Mouse (Mus musculus): ENCODE data around the gene 1810062G17Rik. TPM values are rescaled to one million over a fixed set of nuclear protein-coding genes. Genes with fewer than 3 reads are reported as not detected.

1810062G17Rik gene
- polyA plus RNA-seq (2014; fragmentation: Illumina TruSeq; extraction: RNeasy Lipid Tissue Mini Kit (QIAGEN cat#74804); ENCODE audit: low read depth, low replicate concordance) = not detected

DNA sequence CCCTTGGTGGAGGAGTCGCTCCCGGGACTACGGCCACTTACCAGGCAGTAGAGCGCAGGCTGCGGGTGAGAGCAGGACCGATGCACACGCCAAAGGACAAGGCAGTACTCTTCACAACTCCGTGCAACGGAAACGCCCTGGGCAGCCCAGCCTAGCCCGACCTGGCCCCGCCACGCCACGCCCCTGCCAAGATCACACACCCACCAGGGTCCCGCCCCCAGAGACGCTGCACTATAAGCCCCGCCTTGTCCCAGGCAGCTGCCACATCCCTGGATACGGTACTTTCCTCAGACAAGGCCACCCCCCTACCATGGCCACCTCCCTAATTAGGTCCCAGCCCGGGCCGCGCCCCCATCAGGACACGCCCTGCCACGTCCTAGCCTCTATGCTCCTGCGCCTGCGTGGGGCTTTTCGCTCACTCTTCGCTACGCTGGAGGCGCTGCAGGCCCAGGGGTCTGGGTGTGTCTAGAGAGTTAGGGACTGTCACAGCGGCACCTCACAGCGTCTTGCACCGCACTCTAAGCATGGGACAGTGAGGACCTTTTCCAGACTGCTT, at the start of gene 1810062G17Rik, which contains the start of gene Anxa5:
Gene 1810062G17Rik, plus strand, starts transcription at position 406 of the 556 bp plus-strand sequence.
Gene Anxa5, minus strand, starts transcription at position 363 of the 556 bp plus-strand sequence.

DNA sequence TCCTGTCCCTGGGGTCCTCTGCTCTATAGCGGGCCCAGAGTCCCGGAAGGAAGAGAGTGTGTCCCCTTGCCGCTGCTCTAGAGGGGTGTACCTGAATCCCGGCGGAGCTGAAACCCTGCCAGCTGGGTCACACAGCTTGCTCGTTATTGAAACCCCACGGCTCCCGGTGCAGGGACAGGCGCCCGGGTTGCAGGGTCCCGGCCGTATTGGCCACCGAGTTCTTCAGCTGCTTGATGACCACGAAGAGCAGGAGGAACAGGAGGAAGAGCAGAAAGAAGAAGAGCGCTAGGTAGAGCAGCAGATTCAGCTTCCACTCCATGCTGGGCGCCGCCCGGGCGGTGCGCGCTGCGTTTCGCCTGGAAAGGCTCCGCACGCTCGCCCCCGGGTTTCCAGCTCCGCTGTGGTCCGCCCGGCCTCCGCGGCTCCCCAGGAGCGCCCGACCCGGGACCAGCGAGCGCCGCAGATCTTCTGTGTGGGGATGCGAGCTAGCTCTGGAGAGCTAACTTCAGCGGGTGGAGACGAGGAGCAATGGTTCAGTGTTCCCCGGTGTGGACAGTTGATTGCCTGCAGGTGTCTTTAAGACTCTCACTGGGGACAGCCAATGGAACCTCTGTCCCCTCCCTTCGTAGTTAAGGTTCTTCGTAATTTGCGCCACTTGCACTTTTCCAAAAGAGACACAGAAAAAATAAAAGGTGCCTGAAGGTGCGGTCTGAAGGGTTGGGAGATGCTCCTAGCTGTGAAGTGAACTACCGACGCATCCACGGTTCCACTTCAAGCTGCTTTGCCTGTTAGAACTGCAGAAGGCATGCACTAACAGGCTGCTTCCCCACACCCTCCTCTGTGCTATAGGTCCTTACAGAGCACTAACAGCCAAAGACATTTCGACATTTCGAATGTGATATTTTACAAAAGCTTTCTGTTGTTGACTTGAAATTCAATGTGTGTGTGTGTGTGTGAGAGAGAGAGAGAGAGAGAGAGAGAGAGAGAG, 45.6 kb downstream of the 1810062G17Rik start, which contains the start of gene Gm11549:
Gene Gm11549, minus strand, starts transcription at position 741 of the 988 bp plus-strand sequence.

Other genes starting within 250 kb of the 1810062G17Rik start
- 148 TPM for gene Anxa5, start within 50 bp of the 1810062G17Rik start, polyA plus RNA-seq (2014; fragmentation: Illumina TruSeq; extraction: RNeasy Lipid Tissue Mini Kit (QIAGEN cat#74804); ENCODE audit: low read depth, low replicate concordance)
- gene Gm11549, start 45.9 kb downstream of the 1810062G17Rik start, polyA plus RNA-seq (2014; fragmentation: Illumina TruSeq; extraction: RNeasy Lipid Tissue Mini Kit (QIAGEN cat#74804); ENCODE audit: low read depth, low replicate concordance) = not detected
- gene Exosc9, start 76.7 kb downstream of the 1810062G17Rik start, polyA plus RNA-seq (2014; fragmentation: Illumina TruSeq; extraction: RNeasy Lipid Tissue Mini Kit (QIAGEN cat#74804); ENCODE audit: low read depth, low replicate concordance) = 68.2 TPM
- 1.6 TPM for gene Ccna2, start 96.2 kb downstream of the 1810062G17Rik start, polyA plus RNA-seq (2014; fragmentation: Illumina TruSeq; extraction: RNeasy Lipid Tissue Mini Kit (QIAGEN cat#74804); ENCODE audit: low read depth, low replicate concordance)
- 25.1 TPM for gene Bbs7, start 137.5 kb downstream of the 1810062G17Rik start, polyA plus RNA-seq (2014; fragmentation: Illumina TruSeq; extraction: RNeasy Lipid Tissue Mini Kit (QIAGEN cat#74804); ENCODE audit: low read depth, low replicate concordance)
- 2.1 TPM for gene Trpc3, start 214.2 kb downstream of the 1810062G17Rik start, polyA plus RNA-seq (2014; fragmentation: Illumina TruSeq; extraction: RNeasy Lipid Tissue Mini Kit (QIAGEN cat#74804); ENCODE audit: low read depth, low replicate concordance)

All from kidney, adult 10 weeks (tissue).